Mouse (Mus musculus): ENCODE results near the gene Tbc1d22a.
A peak's percentile ranks its signal among the peaks of the same experiment; 100 is the strongest.

The Tbc1d22a gene

DNA sequence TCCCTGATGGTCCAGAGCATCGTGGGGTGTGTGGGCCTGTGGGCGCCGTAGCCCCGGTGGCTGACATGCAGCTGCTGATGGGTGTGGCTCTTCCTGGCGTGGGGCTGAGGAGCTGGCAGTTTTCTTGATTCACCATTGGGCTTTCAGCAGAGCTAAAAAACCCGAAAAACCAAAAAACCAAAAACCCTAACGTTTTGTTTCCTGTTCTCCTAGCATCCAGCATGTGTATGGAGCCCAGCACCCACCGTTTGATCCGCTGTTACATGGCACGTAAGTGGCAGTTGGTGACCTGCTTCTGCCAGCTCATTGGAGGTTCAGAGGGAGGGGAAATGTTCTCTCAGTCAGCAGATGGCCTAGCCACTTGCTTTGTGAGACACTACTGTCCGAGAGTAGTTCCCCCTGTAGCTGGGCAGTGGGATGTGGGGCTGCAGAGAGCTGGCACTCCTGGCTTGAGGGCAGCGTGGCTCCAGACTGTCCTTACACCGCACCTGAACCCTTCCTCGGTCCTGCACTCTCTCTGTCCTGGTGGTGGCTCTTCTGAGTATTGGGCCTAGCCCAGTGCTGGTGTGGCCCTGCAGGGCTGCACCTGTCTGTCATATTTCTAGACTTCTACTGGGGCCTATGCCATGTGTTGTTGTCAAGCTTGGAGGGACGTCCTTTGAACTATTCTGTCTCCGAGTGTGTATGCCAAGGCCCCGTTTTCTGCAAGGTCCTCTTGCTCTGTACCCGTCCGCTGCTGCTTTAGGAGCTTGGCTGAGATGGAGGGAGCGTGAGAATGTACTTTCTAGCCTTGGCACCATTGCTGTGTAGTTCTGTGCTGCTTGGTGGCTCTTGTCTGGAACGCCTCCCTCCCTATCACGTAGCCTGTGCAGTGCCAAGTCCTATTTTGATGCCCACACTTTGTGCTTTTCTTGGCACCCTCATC, 20.5 kb downstream of the Tbc1d22a start:
- DNase-seq (ENCODE audit: low read depth, low spot score): no peak

- DNase-seq (ENCODE audit: low read depth, low spot score): peak; percentile 67
Observed at GRCm38 (mm10) chr15:86236252-86236651, 22.0 kb downstream of the Tbc1d22a start.

- no peak for DNase-seq (ENCODE audit: low read depth, low spot score)
Observed at GRCm38 (mm10) chr15:86238076-86238475, 23.8 kb downstream of the Tbc1d22a start.

- DNase-seq (ENCODE audit: low read depth, low spot score): no peak
Observed at GRCm38 (mm10) chr15:86239068-86239467, 24.8 kb downstream of the Tbc1d22a start.

GRCm38 (mm10) chr15:86239801-86240200, 25.5 kb downstream of the Tbc1d22a start:
- peak; percentile 57 for DNase-seq (ENCODE audit: low read depth, low spot score)

DNA sequence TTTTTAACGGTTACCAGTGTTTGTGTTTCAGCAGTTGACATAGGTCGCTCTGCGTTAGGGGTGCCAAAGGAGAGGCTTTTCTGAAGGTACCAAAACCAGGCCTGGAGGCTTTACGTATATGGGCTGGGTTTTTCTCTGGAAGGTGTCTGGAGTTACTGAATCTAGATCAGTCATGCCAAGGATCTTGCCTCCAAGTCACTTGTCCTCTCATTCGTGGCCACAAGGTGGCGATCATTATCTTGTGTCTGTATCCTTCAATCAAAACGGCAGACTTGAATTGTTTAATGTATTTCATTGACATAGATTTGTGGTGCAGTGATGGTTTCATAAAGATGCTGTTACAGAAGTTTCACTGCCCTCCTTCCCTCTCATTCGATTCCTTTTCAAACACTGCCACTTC, 29.4 kb downstream of the Tbc1d22a start:
- DNase-seq (ENCODE audit: low read depth, low spot score): peak; percentile 64

DNA sequence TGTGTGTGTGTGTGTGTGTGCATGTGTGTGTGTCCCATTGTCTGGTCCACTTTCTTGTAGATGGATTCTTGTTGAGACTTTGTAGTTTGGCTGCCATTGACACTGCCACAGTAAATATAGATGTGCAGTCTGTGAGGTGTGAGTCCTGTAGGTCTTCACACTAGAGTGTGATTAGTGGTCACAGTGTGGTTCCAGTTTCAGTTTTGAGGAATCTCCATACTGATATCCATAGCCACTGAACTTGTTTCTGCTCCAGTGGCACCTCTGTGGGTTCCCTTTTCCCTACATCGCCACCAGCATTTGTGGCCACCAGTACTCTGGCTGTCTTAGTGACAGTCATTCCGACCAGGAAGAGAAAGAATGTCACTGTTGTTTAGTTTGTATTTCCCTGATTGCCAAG, 30.1 kb downstream of the Tbc1d22a start:
- DNase-seq (ENCODE audit: low read depth, low spot score): no peak

- DNase-seq (ENCODE audit: low read depth, low spot score): peak; percentile 44
Observed at GRCm38 (mm10) chr15:86250269-86250668, 36.0 kb downstream of the Tbc1d22a start.

- DNase-seq (ENCODE audit: low read depth, low spot score): no peak
Observed at GRCm38 (mm10) chr15:86252130-86252529, 37.9 kb downstream of the Tbc1d22a start.

DNA sequence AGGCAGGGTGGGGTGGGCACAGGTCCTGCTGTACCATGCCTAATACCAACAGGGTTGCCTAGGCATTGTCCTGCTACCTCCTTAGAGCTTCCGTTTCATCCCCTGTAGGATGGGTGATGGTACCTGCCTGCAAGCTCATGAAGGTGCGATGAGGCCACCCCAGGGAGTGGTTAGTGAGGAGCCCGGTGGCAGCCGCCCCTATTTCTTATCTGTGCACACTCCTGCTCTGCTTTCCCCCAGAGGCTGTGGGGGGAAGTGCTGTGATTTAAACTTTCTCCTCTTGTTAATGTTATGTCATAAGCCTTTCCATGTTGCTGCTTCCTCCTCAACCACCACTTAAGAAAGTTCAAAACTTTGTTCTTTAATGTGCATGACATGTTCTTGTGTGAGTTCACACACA, 38.4 kb downstream of the Tbc1d22a start:
- DNase-seq (ENCODE audit: low read depth, low spot score): no peak

- no peak for DNase-seq (ENCODE audit: low read depth, low spot score)
Observed at GRCm38 (mm10) chr15:86253411-86253810, 39.2 kb downstream of the Tbc1d22a start.

DNA sequence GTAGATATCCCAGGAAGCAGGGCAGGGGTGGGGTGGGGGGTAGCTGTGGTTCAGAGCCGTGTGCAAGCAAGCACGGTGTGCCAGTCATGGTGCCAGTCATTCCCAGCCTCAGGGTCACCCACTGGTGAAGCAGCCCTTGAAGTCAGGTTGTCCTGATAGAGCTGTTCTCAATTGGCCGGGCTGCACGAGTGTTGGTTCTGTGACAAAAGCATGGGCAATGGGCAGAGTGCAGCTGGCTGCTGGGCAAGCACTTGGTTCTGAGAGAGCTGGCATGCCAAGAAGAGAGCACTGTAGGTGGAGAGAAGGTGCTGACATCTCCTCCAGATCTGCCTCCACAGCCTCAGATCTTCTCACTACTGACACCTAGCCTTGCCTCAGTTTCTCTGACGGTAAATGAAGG, 41.9 kb downstream of the Tbc1d22a start:
- DNase-seq (ENCODE audit: low read depth, low spot score): no peak

- DNase-seq (ENCODE audit: low read depth, low spot score): no peak
Observed at GRCm38 (mm10) chr15:86256728-86257179, 42.5 kb downstream of the Tbc1d22a start.

DNA sequence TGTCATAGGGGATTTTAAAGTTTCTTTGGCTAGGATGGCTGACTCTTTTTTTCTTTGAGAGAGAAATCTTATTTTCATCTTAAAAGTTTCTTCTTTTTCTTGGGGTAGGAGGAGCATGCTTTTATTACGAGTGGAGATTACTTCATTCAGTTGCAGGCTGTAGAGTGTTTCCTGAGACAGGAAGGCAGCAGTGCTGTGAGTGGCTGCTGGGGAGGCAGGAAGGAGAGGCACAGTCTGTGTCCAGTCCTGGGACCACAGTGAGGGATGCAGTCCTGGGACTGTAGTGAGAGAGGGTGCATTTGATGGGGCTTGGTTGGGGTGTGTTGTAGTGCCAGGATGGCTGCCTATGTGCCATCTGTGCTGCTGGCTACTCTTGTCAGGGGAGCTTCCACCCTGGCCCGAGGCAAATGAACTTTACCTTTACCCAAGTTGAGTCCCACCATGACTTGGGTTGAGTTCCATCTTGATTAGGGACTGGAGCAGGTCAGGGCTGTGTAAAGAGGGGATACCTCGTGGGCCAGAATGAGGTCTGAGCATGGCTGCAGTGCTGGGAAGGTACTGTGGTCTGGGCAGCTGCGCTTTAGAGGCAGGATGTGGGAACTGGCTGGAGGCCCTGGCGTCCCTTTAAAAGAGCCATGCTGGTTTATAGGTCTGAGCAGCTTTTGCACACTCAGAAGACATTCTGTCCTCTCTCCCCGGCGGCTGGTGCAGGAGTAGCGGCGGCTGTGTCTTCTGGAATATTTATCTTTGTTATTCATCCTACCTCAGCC, 43.8 kb downstream of the Tbc1d22a start:
- DNase-seq (ENCODE audit: low read depth, low spot score): no peak

GRCm38 (mm10) chr15:86259233-86259632, 45.0 kb downstream of the Tbc1d22a start:
- no peak for DNase-seq (ENCODE audit: low read depth, low spot score)

GRCm38 (mm10) chr15:86260111-86260510, 45.9 kb downstream of the Tbc1d22a start:
- no peak for DNase-seq (ENCODE audit: low read depth, low spot score)

- DNase-seq (ENCODE audit: low read depth, low spot score): no peak
Observed at GRCm38 (mm10) chr15:86264389-86264788, 50.1 kb downstream of the Tbc1d22a start.

- no peak for DNase-seq (ENCODE audit: low read depth, low spot score)
Observed at GRCm38 (mm10) chr15:86264803-86265202, 50.5 kb downstream of the Tbc1d22a start.

- DNase-seq (ENCODE audit: low read depth, low spot score): no peak
Observed at GRCm38 (mm10) chr15:86266975-86267374, 52.7 kb downstream of the Tbc1d22a start.

DNA sequence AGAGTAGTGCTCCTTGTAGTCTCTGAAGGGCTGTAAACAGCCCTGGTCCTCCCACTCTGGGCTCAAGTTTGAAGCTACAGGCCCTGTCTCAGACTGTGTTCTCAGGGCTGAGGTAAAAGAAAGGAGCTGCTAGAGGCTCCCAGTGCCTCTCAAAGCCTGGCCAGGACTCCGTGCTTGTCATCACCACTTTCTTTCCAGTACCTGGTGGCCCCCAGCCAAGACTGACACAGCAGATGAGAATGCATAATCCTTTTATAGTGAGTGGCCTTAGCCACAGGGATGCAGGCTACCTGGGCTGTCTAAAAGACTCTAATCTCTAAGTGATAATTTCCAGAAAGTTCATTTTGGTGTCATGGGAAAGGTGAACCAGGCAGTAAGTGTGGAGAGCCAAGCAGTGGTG, 54.3 kb downstream of the Tbc1d22a start:
- DNase-seq (ENCODE audit: low read depth, low spot score): no peak

DNA sequence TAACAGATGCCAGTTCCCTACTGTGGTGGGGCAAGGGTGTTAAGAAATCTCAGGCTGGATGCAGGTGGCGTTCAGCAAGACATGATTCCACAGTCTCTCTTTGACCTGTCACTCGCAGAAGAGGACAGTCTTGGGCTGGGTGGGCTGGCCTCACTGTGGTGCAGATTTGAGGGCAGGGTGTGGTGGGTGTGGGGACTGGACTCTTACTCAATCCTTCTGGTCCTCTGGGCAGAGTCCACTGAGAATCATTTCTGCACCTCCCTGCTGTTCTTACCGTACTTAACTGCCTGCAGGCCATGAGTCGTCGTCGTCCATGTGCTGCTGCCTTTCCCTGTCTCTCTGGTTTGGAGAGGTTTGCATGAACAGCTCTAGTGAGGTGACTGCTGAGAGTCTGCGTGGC, 61.5 kb downstream of the Tbc1d22a start:
- DNase-seq (ENCODE audit: low read depth, low spot score): no peak

GRCm38 (mm10) chr15:86276538-86277264, 62.4 kb downstream of the Tbc1d22a start:
- no peak for DNase-seq (ENCODE audit: low read depth, low spot score)
